Mouse (Mus musculus): Measurements from ENCODE around the gene Gm21188. TPM values are rescaled to one million over a fixed set of nuclear protein-coding genes. Genes with fewer than 3 reads are reported as not detected.
"Not testable (repeated sequence)": the region's sequence is repeated elsewhere in the genome, so short reads cannot be mapped to it uniquely, and the experiment has no call there.

Gene Gm21188
- polyA plus RNA-seq, 1 experiment from 2014 or later: 0.12 TPM

DNA sequence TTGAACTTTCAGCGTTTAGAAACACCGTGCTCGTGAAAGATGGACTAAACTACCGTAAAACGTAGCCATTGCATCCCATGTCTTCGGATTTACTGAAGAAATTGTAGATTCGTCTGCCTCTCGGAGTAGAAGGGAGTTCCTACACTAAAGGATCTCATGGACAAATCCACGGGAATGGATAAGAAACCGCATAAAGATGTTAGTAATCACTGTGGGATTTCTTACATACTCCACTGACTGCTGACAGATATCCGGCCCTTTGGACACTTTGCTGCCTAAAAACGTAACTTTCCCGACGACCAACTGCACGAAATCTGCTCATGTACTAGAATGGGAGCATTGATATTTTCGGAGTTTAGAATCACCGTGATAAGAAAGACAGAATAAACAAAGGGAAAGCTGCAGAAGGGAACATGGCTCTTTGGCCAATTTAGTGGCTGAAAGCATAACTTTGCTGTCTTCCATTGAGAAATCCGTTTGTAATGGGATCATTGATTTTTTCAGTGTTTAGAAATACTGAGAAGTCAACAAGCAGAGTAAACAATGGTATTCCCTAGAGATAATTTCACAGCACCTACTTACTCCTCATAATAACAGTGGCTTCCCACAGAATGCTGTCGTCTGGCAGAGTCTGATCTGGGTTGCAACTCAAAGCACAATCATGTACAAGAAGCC lies 18.3 kb downstream of the Gm21188 start:
- H3K9me3 ChIP-seq (replicated peaks; ENCODE audit: control insufficient read depth, low read length); H3K4me2 ChIP-seq (ENCODE audit: low read depth, low read length); H3K27me3 ChIP-seq (ENCODE audit: control insufficient read depth, insufficient read depth, low read length); H3K9ac ChIP-seq (ENCODE audit: low read length); H3K4me3 ChIP-seq (replicated peaks; ENCODE audit: low read length); ATAC-seq (ENCODE audit: insufficient read depth, low FRiP score); H3K27ac ChIP-seq (ENCODE audit: low read length); H3K4me1 ChIP-seq (ENCODE audit: control insufficient read depth, insufficient read depth, low read length); H3K36me3 ChIP-seq (ENCODE audit: control insufficient read depth, insufficient read depth, low read length): not testable (repeated sequence)
- 3% methylated on average over 17 of the region's 19 CpGs for WGBS

DNA sequence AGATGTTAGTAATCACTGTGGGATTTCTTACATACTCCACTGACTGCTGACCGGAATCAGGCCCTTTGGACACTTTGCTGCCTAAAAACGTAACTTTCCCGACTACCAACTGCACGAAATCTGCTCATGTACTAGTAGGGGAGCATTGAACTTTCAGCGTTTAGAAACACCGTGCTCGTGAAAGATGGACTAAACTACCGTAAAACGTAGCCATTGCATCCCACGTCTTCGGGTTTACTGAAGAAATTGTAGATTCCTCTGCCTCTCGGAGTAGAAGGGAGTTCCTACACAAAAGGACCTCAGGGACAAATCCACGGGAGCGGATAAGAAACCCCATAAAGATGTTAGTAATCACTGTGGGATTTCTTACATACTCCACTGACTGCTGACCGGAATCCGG lies 20.3 kb downstream of the Gm21188 start:
- not testable (repeated sequence) for H3K9me3 ChIP-seq (replicated peaks; ENCODE audit: control insufficient read depth, low read length); H3K4me1 ChIP-seq (ENCODE audit: control insufficient read depth, insufficient read depth, low read length); H3K36me3 ChIP-seq (ENCODE audit: control insufficient read depth, insufficient read depth, low read length); ATAC-seq (ENCODE audit: insufficient read depth, low FRiP score); H3K27me3 ChIP-seq (ENCODE audit: control insufficient read depth, insufficient read depth, low read length); H3K27ac ChIP-seq (ENCODE audit: low read length); H3K4me2 ChIP-seq (ENCODE audit: low read depth, low read length); H3K9ac ChIP-seq (ENCODE audit: low read length); H3K4me3 ChIP-seq (replicated peaks; ENCODE audit: low read length)
- under 1% methylated on average over 11 of the region's 16 CpGs for WGBS

DNA sequence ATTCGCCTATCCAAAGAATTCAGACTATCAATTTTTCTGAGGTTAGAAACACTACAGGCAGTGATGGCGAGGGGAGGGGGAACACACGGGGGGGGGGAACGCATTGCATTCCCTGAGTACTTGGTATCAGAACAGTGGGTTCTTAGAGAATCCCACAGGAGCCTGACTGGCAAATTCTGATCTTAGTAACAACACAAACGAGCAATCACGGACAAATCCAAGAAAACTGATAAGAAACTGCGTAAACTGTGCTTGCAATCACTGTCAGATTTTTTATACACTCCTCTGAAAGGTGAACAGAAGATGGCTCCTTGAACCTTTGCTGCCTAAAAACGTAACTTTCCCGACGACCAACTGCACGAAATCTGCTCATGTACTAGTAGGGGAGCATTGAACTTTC lies 24.6 kb downstream of the Gm21188 start:
- ATAC-seq (ENCODE audit: insufficient read depth, low FRiP score); H3K9me3 ChIP-seq (replicated peaks; ENCODE audit: control insufficient read depth, low read length); H3K36me3 ChIP-seq (ENCODE audit: control insufficient read depth, insufficient read depth, low read length); H3K9ac ChIP-seq (ENCODE audit: low read length); H3K4me1 ChIP-seq (ENCODE audit: control insufficient read depth, insufficient read depth, low read length); H3K4me3 ChIP-seq (replicated peaks; ENCODE audit: low read length); H3K4me2 ChIP-seq (ENCODE audit: low read depth, low read length); H3K27ac ChIP-seq (ENCODE audit: low read length): not testable (repeated sequence)
- peaks cover 11% of the 10 kb centered on the region for H3K27me3 ChIP-seq (ENCODE audit: control insufficient read depth, insufficient read depth, low read length)
- WGBS: 3% methylated on average over 11 of the region's 11 CpGs

DNA sequence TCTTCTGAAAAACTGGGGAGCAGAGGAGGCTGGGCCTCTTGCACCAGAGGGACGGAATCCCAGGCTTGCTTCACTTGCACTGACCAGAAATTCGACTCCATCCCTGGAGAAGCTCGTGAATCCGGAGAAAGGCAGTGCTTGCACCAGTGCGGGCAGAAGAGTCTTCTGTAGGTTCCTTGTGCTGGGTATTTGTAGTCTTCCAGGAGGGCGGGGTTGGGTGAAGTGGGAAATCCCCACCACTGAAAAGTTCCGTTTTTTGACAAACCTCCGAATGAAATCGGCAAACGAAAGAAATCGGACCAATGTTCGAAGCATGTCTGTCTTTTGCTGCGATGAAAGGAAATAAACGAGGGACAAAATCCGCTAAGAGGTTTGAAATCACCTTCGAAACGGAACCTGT lies 25.1 kb downstream of the Gm21188 start, which contains the start of gene Gm36079:
Gm36079 (minus strand) TSS at position 101 of the 400 bp plus-strand sequence.
- not testable (repeated sequence) for H3K4me1 ChIP-seq (ENCODE audit: control insufficient read depth, insufficient read depth, low read length); H3K4me3 ChIP-seq (replicated peaks; ENCODE audit: low read length); H3K36me3 ChIP-seq (ENCODE audit: control insufficient read depth, insufficient read depth, low read length); ATAC-seq (ENCODE audit: insufficient read depth, low FRiP score); H3K27ac ChIP-seq (ENCODE audit: low read length); H3K4me2 ChIP-seq (ENCODE audit: low read depth, low read length); H3K9me3 ChIP-seq (replicated peaks; ENCODE audit: control insufficient read depth, low read length); H3K9ac ChIP-seq (ENCODE audit: low read length)
- peaks cover 11% of the 10 kb centered on the region for H3K27me3 ChIP-seq (ENCODE audit: control insufficient read depth, insufficient read depth, low read length)
- WGBS: 0% methylated on average over 1 of the region's 17 CpGs

DNA sequence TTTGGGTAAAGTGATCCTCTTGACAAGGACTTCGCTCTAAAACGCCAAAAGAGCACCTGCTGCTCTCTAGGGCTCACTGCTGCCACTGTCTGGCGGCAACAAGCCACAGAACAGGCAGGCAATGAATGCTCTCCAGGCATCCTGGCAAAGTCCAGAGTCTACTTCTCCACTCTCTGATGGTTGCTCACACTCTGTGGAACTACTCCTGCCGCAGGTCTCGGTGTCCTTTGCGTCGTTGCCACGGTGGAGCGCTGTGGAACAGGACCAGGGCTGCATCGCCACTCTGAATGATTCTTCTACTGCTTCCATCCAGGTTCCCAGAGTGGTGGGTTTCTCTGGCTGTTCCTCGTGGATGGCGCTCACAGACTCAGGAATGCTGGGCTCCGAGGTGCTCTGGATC lies 25.6 kb downstream of the Gm21188 start:
- WGBS: 0% methylated on average over 3 of the region's 13 CpGs
- ATAC-seq (ENCODE audit: insufficient read depth, low FRiP score): not testable (repeated sequence)

DNA sequence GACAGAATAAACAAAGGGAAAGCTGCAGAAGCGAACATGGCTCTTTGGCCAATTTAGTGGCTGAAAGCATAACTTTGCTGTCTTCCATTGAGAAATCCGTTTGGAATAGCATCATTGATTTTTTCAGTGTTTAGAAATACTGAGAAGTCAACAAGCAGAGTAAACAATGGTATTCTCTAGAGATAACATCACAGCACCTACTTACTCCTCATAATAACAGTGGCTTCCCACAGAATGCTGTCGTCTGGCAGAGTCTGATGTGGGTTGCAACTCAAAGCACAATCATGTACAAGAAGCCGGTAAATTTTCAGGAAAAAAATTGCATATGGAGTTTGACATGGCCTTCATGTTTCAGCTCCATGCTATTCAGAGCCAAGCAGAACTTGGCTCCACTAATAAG lies 26.4 kb downstream of the Gm21188 start:
- H3K4me1 ChIP-seq (ENCODE audit: control insufficient read depth, insufficient read depth, low read length); ATAC-seq (ENCODE audit: insufficient read depth, low FRiP score); H3K27ac ChIP-seq (ENCODE audit: low read length); H3K4me3 ChIP-seq (replicated peaks; ENCODE audit: low read length); H3K4me2 ChIP-seq (ENCODE audit: low read depth, low read length); H3K9me3 ChIP-seq (replicated peaks; ENCODE audit: control insufficient read depth, low read length); H3K9ac ChIP-seq (ENCODE audit: low read length); H3K36me3 ChIP-seq (ENCODE audit: control insufficient read depth, insufficient read depth, low read length): not testable (repeated sequence)
- H3K27me3 ChIP-seq (ENCODE audit: control insufficient read depth, insufficient read depth, low read length): peaks cover 11% of the 10 kb centered on the region
- 13% methylated on average over 4 of the region's 4 CpGs for WGBS

More for the DNA sequence above, 25.6 kb downstream of the Gm21188 start:
- not testable (repeated sequence) for H3K9ac ChIP-seq (ENCODE audit: low read length); H3K36me3 ChIP-seq (ENCODE audit: control insufficient read depth, insufficient read depth, low read length); H3K9me3 ChIP-seq (replicated peaks; ENCODE audit: control insufficient read depth, low read length); H3K27ac ChIP-seq (ENCODE audit: low read length); H3K4me1 ChIP-seq (ENCODE audit: control insufficient read depth, insufficient read depth, low read length); H3K4me2 ChIP-seq (ENCODE audit: low read depth, low read length); H3K4me3 ChIP-seq (replicated peaks; ENCODE audit: low read length)
- H3K27me3 ChIP-seq (ENCODE audit: control insufficient read depth, insufficient read depth, low read length): peaks cover 11% of the 10 kb centered on the region

DNA sequence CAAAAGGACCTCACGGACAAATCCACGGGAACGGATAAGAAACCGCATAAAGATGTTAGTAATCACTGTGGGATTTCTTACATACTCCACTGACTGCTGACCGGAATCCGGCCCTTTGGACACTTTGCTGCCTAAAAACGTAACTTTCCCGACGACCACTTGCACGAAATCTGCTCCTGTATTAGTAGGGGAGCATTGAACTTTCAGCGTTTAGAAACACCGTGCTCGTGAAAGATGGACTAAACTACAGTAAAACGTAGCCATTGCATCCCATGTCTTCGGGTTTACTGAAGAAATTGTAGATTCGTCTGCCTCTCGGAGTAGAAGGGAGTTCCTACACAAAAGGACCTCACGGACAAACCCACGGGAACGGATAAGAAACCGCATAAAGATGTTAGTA lies 27.0 kb downstream of the Gm21188 start:
- H3K9ac ChIP-seq (ENCODE audit: low read length); ATAC-seq (ENCODE audit: insufficient read depth, low FRiP score); H3K4me1 ChIP-seq (ENCODE audit: control insufficient read depth, insufficient read depth, low read length); H3K4me2 ChIP-seq (ENCODE audit: low read depth, low read length); H3K9me3 ChIP-seq (replicated peaks; ENCODE audit: control insufficient read depth, low read length); H3K27ac ChIP-seq (ENCODE audit: low read length); H3K4me3 ChIP-seq (replicated peaks; ENCODE audit: low read length); H3K36me3 ChIP-seq (ENCODE audit: control insufficient read depth, insufficient read depth, low read length): not testable (repeated sequence)
- peaks cover 11% of the 10 kb centered on the region for H3K27me3 ChIP-seq (ENCODE audit: control insufficient read depth, insufficient read depth, low read length)
- WGBS: 5% methylated on average over 19 of the region's 21 CpGs

DNA sequence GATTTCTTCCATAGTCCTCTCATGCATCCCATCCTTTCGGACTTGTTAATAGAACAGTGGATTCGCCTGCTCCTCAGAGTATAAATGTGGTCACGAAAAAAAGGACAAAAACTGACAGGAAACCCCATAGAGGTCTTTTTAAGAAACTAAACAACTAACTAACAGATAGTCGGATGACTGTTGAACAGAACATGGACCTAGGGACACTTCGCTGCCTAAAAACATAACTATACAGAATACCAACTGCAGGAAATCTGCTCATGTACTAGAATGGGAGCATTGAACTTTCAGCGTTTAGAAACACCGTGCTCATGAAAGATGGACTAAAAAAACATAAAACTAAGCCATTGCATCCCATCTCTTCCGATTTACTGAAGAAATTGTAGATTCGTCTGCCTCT lies 27.4 kb downstream of the Gm21188 start:
- 11% methylated on average over 9 of the region's 9 CpGs for WGBS
- not testable (repeated sequence) for H3K27ac ChIP-seq (ENCODE audit: low read length); H3K9ac ChIP-seq (ENCODE audit: low read length); H3K36me3 ChIP-seq (ENCODE audit: control insufficient read depth, insufficient read depth, low read length); H3K9me3 ChIP-seq (replicated peaks; ENCODE audit: control insufficient read depth, low read length); H3K4me3 ChIP-seq (replicated peaks; ENCODE audit: low read length); ATAC-seq (ENCODE audit: insufficient read depth, low FRiP score); H3K4me2 ChIP-seq (ENCODE audit: low read depth, low read length); H3K4me1 ChIP-seq (ENCODE audit: control insufficient read depth, insufficient read depth, low read length)
- peaks cover 11% of the 10 kb centered on the region for H3K27me3 ChIP-seq (ENCODE audit: control insufficient read depth, insufficient read depth, low read length)

DNA sequence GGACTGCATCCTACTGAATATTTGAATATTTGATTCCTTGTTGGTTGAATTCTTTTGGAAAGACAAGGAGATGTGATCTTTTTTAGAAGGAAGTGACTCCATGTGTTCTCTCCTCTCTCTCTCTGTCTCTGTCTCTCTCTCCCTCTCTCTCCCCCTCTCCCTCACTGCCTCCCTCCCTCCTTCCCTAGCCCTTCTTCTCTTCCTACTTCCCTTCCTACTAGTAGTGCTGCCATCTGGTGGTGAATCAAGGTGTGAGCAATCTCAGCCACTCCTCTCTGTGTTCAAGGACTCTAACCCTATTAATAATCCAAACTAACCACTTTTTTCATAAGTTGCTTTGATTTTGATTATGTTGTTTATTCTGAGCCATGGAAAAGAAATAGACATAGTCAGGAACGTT lies 30.5 kb downstream of the Gm21188 start:
- ATAC-seq (ENCODE audit: insufficient read depth, low FRiP score); H3K9ac ChIP-seq (ENCODE audit: low read length); H3K36me3 ChIP-seq (ENCODE audit: control insufficient read depth, insufficient read depth, low read length); H3K4me2 ChIP-seq (ENCODE audit: low read depth, low read length); H3K27ac ChIP-seq (ENCODE audit: low read length); H3K9me3 ChIP-seq (replicated peaks; ENCODE audit: control insufficient read depth, low read length); H3K4me3 ChIP-seq (replicated peaks; ENCODE audit: low read length); H3K4me1 ChIP-seq (ENCODE audit: control insufficient read depth, insufficient read depth, low read length): not testable (repeated sequence)
- WGBS: no CpG with 5 or more reads among the region's 1 CpGs
- peaks cover 11% of the 10 kb centered on the region for H3K27me3 ChIP-seq (ENCODE audit: control insufficient read depth, insufficient read depth, low read length)
